Mouse (Mus musculus): Measurements from ENCODE around the gene Tgfb2.

DNA sequence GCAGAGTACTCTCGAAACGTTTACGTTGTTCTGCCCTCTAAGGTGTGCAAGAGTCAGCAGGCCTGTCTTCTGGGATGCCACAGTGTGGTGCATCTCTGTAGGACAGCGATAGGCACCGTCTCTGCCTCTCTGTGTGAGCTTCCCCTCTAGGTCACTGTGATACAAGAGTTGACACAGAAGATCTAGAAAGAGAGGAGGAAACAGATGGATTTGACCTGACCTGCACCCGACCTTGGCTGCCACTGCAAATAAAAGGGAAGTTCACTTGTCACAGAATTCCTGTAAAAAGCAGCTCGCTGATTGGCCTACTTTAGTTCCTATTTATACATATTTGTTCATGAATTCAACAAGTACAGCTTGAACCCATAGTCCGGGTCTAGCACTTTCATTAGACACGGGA, 130.2 kb downstream of the Tgfb2 start:
- no peak for TF ChIP-seq CTCF (conservative IDR thresholded peaks at IDR 0.05; ENCODE audit: low read length)
- TF ChIP-seq POU5F1 (IDR thresholded peaks at IDR 0.05; ENCODE audit: borderline replicate concordance, low read length), result no peak
- TF ChIP-seq NANOG (IDR thresholded peaks at IDR 0.05; ENCODE audit: borderline replicate concordance, low read length), result no peak
